Mouse (Mus musculus): ENCODE measurements around the gene Chrd. TPM values are rescaled to one million over a fixed set of nuclear protein-coding genes. Genes with fewer than 3 reads are reported as not detected.
A peak's percentile ranks its signal among the peaks of the same experiment; 100 is the strongest.

Gene Chrd
- polyA plus RNA-seq, 1 experiment from 2014 or later: 3.8 TPM

DNA sequence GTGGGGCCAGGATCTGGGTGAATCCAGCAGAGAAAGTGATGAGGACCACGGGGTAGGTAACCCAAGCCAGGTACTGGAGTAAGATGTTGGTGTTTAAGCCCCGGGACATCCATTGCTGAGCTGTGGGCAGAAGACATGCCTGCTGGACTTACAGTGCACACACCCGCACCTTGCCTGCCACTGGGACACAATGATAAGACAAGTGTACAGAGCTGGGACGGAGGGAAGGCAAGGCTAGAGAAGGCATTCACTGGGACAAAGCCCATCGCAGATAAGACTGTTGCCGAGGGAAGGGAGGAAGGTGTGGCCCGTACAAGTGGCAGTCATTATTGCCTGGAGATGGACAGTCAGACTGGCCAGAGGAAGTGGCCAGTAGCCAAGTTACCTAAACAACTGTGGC, 20.0 kb upstream of the Chrd start:
- Histone ChIP-seq H3K4me1 (peaks cover 23% of the 10 kb centered on the region), H3K4me2 (no peak overlapping the region), H3K9ac (no peak overlapping the region), H3K4me3 (no peak overlapping the region), H3K27ac (no peak overlapping the region), H3K36me3 (peaks cover 3% of the 10 kb centered on the region; the same call in 1 of the 2 replicates), H3K9me3 (no peaks in the 10 kb centered on the region), H3K27me3 (no peaks in the 10 kb centered on the region)
- WGBS: 79% methylated on average over 7 of the region's 7 CpGs
- ATAC-seq (ENCODE audit: borderline replicate concordance, extremely low read depth, low FRiP score, low TSS enrichment): no peak

DNA sequence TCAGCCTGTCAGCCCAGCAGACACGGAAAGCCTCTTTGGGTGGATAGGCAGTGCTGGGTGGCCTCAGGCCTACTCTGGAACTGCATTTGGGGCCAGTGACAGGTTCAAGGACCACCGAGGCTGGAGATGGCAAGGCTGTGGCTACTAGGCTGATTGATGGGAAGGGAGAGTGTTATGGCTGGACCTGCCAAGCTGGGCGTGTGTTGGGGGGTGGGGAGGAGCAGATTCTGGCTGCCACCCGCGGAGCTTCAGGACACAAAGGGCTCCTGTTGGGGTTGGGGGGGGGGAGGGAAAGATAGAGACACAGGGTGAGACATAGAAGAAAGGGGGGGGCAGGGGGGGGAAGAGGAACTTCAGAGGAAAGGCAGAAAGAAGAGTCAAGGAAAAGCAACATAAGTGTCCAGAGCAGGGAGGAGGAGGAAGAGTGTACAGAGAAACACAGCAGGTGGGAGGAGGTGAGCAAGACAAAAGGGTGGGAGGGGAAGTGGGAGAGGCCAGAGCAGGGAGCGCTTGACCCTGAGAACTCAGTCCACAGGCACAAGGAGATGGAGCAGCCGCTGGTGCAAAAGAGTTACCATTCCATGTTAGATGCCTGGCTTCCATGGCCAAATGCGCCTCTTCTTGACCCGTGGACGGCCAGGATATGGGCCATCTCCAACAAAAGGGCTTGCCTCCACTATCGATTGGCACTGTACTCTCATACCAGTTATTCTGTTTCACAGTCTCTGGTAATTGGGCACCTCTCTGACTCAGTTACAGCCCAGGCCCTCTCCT, 18.4 kb upstream of the Chrd start:
- H3K36me3 ChIP-seq: 0 out of 2 replicates have a peak, but pooled peaks cover 3% of the 10 kb centered on the region
- H3K4me1 ChIP-seq: peaks cover 30% of the 10 kb centered on the region
- no peak overlapping the region for H3K9ac ChIP-seq
- no peaks in the 10 kb centered on the region for H3K9me3 ChIP-seq
- no peaks in the 10 kb centered on the region for H3K27me3 ChIP-seq
- WGBS: 47% methylated on average over 11 of the region's 11 CpGs
- H3K4me2 ChIP-seq: peak overlapping the region; percentile 91
- H3K4me3 ChIP-seq: no peak overlapping the region
- no peak overlapping the region for H3K27ac ChIP-seq
- ATAC-seq (ENCODE audit: borderline replicate concordance, extremely low read depth, low FRiP score, low TSS enrichment): no peak

DNA sequence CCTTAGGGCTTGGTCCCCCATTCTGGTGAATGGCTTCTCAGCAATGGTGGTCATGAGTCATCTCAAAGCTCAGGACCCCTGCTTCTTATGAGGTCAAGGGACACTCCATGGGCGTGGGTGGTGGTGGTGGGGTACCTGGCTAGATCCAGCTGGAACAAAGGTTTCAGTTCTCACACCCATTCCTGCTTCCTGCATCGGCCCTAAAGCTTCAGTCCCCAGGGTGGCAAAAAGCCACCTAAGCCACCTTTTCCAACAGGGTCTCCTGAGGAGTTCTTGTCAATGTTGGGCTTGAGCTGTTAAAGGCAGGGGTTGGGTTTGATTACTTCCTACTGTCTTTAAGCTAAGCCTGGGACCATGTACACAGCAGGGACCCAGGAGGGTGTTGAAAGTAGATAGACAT, 17.8 kb upstream of the Chrd start:
- H3K27me3 ChIP-seq: no peaks in the 10 kb centered on the region
- H3K4me2 ChIP-seq: peak overlapping the region; percentile 91
- H3K4me3 ChIP-seq: peak overlapping the region; percentile 68
- 51% methylated on average over 2 of the region's 2 CpGs for WGBS
- H3K4me1 ChIP-seq: peaks cover 30% of the 10 kb centered on the region
- no peaks in the 10 kb centered on the region for H3K9me3 ChIP-seq
- 0 out of 2 replicates have a peak, but pooled peaks cover 9% of the 10 kb centered on the region for H3K36me3 ChIP-seq
- H3K27ac ChIP-seq: no peak overlapping the region
- no peak for ATAC-seq (ENCODE audit: borderline replicate concordance, extremely low read depth, low FRiP score, low TSS enrichment)
- 0 out of 2 replicates have a peak overlapping the region, but pooled peaks have one; percentile 67 for H3K9ac ChIP-seq

DNA sequence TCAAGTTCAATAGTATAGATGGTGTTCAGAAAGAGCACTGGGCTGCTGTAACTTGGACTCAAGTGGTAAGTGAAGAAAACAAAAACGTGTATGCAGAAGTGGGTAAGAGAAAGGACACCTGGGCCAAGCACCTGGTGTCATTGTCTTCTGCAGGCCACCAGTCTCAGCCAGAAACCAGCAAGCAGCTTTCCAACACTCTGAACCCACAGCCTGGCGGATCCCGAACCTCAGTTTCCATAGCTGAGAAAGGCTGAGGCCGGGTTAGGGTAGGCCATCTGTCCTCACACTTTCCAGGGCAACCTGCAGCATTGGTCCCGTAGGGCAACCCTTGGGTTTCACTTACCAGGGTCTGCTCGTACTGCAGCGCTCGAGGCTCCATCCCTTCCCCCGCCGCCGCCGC, 17.4 kb upstream of the Chrd start:
- Histone ChIP-seq H3K9ac (peak overlapping the region; percentile 67), H3K4me2 (peak overlapping the region; percentile 91), H3K36me3 (0 out of 2 replicates have a peak, but pooled peaks cover 6% of the 10 kb centered on the region), H3K27me3 (no peaks in the 10 kb centered on the region), H3K4me1 (peaks cover 30% of the 10 kb centered on the region), H3K27ac (peak overlapping the region; percentile 97), H3K4me3 (peak overlapping the region; percentile 68), H3K9me3 (no peaks in the 10 kb centered on the region)
- ATAC-seq (ENCODE audit: borderline replicate concordance, extremely low read depth, low FRiP score, low TSS enrichment): no peak
- WGBS: 3% methylated on average over 12 of the region's 12 CpGs

DNA sequence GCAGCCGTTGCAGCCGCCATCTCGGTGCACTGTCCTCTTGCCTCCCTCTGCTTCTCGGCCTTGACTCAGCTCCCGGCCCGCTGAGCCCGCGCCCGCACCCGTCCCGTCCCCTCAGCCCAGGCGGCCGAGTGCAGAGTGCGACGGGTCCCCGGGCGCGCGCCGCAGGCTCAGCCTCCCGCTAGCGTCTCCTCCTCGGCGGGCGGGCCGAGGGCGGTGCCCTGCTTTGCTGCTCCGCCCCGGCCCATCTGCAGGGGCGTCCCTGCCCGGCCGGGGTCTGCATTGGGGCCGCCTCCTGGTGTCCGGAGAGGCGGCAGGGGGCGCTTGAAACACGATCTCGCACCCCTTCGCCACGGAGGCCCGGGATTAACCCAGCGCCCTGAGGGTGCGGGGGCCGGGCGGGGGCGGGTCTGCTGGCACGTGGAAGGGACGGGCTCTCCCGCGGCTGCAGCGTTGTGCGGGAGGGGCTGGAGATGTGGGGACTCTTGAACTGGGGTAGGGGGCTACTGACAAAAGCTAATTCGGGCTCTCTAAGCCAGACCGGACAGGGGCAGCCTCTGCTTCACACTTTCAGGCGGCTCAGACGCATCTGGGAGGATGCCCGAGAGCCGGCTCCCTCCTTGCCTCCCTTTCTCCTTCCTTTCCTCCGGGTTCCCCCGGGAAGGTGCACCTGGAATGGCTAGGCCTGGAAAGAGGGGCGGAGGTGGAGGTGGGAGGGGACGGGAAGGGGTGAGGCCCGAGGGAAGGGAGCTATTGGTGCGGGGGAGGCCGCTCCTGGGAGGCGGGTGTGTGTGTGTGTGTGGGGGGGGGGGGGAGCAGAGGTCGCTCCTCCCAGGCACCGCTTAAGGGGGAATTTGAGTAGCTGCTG, 16.7 kb upstream of the Chrd start:
- Histone ChIP-seq H3K4me1 (peaks cover 30% of the 10 kb centered on the region), H3K9ac (peak overlapping the region; percentile 67)
- peak; percentile 84 for ATAC-seq (ENCODE audit: borderline replicate concordance, extremely low read depth, low FRiP score, low TSS enrichment)

DNA sequence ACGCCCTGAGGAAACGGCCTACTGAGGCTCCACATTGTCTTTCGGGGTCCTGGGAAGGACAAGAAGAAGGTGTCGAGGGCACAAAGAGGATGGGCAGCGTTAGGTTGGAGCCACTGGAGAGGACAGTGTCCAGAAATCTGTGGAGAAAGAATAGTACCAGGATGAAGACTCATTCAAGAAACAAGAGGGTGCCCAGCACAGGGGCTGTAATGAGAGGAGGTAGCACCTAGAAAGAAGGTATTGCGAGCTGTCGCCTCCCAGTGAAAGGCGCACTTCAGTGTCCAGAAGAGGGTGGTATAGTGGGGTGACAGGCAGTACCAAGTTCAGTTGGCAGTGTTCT, 16.1 kb upstream of the Chrd start:
- H3K27ac ChIP-seq: peak overlapping the region; percentile 97
- peak overlapping the region; percentile 91 for H3K4me2 ChIP-seq
- H3K36me3 ChIP-seq: peaks cover 11% of the 10 kb centered on the region; the same call in 1 of the 2 replicates
- 0% methylated on average over 7 of the region's 8 CpGs for WGBS
- H3K27me3 ChIP-seq: no peaks in the 10 kb centered on the region
- H3K4me3 ChIP-seq: peak overlapping the region; percentile 68
- peaks cover 30% of the 10 kb centered on the region for H3K4me1 ChIP-seq
- no peaks in the 10 kb centered on the region for H3K9me3 ChIP-seq
- H3K9ac ChIP-seq: peak overlapping the region; percentile 67
- ATAC-seq (ENCODE audit: borderline replicate concordance, extremely low read depth, low FRiP score, low TSS enrichment): no peak; the same call in 1 of the 2 replicates

More for the DNA sequence above, 16.7 kb upstream of the Chrd start:
- peak overlapping the region; percentile 91 for H3K4me2 ChIP-seq
- peak overlapping the region; percentile 68 for H3K4me3 ChIP-seq
- no peaks in the 10 kb centered on the region for H3K27me3 ChIP-seq
- H3K9me3 ChIP-seq: no peaks in the 10 kb centered on the region
- H3K27ac ChIP-seq: peak overlapping the region; percentile 97
- under 1% methylated on average over 65 of the region's 68 CpGs for WGBS
- 0 out of 2 replicates have a peak, but pooled peaks cover 6% of the 10 kb centered on the region for H3K36me3 ChIP-seq

DNA sequence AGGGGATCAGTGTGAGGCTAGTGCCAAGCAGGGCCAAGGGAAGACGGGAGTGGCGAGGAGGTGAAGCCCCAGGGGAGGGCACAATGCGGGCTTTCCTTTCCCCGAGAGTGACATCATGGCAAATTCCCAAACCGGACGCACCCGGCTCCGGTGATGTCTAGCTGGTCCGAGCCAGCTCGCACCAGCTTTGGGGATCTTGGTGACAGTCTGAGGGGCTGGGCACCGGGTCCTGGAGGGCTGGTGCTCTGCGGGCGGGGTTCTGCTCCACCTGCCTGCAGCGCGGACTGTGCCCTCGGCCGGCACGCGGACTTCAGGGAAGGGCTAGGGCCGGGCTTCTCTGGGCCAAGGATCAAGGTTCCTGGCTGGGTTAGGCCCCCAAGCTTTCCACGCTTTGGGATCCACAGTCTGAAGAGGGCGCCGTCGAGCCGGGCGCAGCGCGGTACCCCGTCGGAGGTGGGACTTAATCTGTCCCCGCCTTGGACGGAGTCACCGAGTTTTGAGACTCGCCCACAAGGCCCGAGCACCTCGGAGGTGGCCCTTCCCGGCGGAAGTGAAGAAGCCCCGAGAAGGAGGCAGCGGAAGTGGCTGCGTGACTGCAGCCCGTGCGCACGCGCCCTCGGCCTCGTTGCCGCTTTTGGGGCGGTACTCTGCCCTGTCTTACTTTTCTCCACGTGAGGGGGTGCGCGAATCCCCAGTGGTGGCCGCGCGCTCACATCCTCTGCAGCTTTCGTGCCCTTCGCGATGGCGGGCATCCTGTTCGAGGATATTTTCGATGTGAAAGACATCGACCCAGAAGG, 15.5 kb upstream of the Chrd start, which contains the start of the genes Polr2h and Clcn2:
Polr2h (plus strand) TSS at position 485 of the 797 bp plus-strand sequence.
Clcn2 (minus strand) TSS at position 566 of the 797 bp plus-strand sequence.
- Histone ChIP-seq H3K9me3 (no peaks in the 10 kb centered on the region), H3K27me3 (no peaks in the 10 kb centered on the region), H3K4me3 (peak within 1 kb of the TSS; percentile 68), H3K4me2 (peak within 1 kb of the TSS; percentile 91), H3K4me1 (peaks cover 30% of the 10 kb centered on the region), H3K36me3 (peaks cover 16% of the 10 kb centered on the region; the same call in 1 of the 2 replicates), H3K9ac (peak within 1 kb of the TSS; percentile 67), H3K27ac (peak within 1 kb of the TSS; percentile 97)
- ATAC-seq (ENCODE audit: borderline replicate concordance, extremely low read depth, low FRiP score, low TSS enrichment): peak; percentile 87
- WGBS: under 1% methylated on average over 62 of the region's 62 CpGs

DNA sequence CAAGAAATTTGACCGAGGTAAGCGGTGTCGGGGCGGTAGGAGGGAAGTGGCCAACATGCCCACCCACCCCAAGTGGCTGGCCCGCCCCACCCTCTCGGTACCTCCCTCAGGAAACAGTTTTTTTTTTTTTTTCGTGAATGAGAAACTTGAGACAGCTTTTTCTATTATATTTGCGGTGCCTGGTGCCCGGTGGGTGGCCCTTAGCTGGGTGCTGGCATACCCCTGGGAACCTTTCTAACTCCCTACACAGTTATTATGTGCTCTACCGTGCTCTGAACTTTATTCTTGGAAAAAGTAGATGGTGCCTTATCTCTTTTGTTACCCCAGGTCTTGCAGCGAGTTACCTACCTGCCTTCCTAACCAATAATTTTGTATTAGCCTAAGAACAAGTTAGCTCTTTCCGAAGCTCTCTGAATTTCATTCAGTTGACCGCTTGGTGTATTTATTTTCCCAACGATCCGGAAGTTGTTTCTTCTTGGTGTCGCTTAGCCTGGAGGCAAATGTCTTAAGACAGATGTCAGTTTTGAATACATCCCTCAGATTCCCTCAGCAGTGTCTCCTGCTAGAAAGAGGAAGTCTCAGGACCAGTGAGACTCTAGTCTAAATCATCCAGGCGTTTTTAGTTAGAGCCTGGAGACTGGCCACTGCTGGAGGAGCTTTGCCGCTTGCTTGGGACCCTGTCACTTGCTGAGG, 14.8 kb upstream of the Chrd start:
- H3K4me2 ChIP-seq: peak overlapping the region; percentile 91
- H3K27ac ChIP-seq: peak overlapping the region; percentile 97
- WGBS: under 1% methylated on average over 18 of the region's 18 CpGs
- peak overlapping the region; percentile 68 for H3K4me3 ChIP-seq
- H3K36me3 ChIP-seq: peaks cover 18% of the 10 kb centered on the region; the same call in 1 of the 2 replicates
- peak; percentile 24 for ATAC-seq (ENCODE audit: borderline replicate concordance, extremely low read depth, low FRiP score, low TSS enrichment)
- no peaks in the 10 kb centered on the region for H3K27me3 ChIP-seq
- peaks cover 30% of the 10 kb centered on the region for H3K4me1 ChIP-seq
- H3K9me3 ChIP-seq: no peaks in the 10 kb centered on the region
- H3K9ac ChIP-seq: peak overlapping the region; percentile 67

DNA sequence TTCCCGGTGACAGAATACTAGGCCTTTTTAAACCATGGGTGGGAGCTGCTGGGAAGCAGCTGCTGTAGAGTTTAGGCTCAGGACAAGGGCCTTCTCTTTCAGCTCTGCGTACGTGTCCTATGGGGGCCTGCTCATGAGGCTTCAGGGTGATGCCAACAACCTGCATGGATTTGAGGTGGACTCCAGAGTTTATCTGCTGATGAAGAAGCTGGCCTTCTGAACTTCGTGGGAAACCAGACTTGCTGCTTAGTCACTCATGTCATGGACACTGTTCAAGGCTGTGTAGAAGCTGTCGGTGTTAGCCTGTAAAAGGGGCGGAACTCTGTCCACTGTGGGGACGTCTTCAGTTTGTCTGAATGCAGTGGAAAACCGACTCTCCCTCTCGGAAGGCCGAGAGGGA, 11.1 kb upstream of the Chrd start:
- Histone ChIP-seq H3K4me1 (peaks cover 20% of the 10 kb centered on the region), H3K9ac (no peak overlapping the region), H3K4me2 (no peak overlapping the region), H3K27me3 (no peaks in the 10 kb centered on the region), H3K9me3 (no peaks in the 10 kb centered on the region), H3K27ac (no peak overlapping the region), H3K4me3 (no peak overlapping the region), H3K36me3 (peaks cover 18% of the 10 kb centered on the region; the same call in 1 of the 2 replicates)
- no peak for ATAC-seq (ENCODE audit: borderline replicate concordance, extremely low read depth, low FRiP score, low TSS enrichment)
- WGBS: 76% methylated on average over 10 of the region's 10 CpGs

DNA sequence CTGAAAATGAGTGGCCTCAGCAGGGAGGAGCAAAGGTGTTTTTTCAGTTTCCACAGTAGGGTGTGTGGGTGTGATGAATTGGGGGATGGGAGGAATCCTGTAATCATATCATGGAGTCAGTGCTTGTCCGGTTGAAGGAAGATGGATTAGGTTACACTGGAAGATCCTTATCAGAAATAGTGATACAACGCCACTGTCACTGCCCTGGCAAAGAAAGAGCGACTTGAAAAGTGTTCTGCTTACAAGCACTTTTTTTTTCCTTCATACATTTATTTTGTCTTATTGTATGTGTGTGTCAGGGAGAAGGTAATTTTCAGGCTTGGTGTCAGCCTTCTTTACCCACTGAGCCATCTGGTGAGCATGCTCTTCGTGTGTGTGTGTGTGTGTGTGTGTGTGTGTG, 10.2 kb upstream of the Chrd start:
- Histone ChIP-seq H3K9ac (no peak overlapping the region), H3K36me3 (peaks cover 18% of the 10 kb centered on the region; the same call in 1 of the 2 replicates), H3K4me2 (no peak overlapping the region), H3K27me3 (no peaks in the 10 kb centered on the region), H3K27ac (no peak overlapping the region), H3K9me3 (no peaks in the 10 kb centered on the region), H3K4me3 (no peak overlapping the region), H3K4me1 (peaks cover 15% of the 10 kb centered on the region)
- ATAC-seq (ENCODE audit: borderline replicate concordance, extremely low read depth, low FRiP score, low TSS enrichment): no peak
- 46% methylated on average over 4 of the region's 4 CpGs for WGBS

Data from lung, embryonic 15.5 days (tissue).